Mouse (Mus musculus) urinary bladder, adult 18-20 months (tissue): Measurements from ENCODE around the gene Gm21983.

ENCODE experiments used
- DNase-seq, 2 experiments: peaks; one replicate each; pipeline ENCODE4 v3.0.0; 2022; ENCODE audit warnings: low spot score in 2 of 2, mixed read lengths in 2 of 2

Gm21983 gene

DNA sequence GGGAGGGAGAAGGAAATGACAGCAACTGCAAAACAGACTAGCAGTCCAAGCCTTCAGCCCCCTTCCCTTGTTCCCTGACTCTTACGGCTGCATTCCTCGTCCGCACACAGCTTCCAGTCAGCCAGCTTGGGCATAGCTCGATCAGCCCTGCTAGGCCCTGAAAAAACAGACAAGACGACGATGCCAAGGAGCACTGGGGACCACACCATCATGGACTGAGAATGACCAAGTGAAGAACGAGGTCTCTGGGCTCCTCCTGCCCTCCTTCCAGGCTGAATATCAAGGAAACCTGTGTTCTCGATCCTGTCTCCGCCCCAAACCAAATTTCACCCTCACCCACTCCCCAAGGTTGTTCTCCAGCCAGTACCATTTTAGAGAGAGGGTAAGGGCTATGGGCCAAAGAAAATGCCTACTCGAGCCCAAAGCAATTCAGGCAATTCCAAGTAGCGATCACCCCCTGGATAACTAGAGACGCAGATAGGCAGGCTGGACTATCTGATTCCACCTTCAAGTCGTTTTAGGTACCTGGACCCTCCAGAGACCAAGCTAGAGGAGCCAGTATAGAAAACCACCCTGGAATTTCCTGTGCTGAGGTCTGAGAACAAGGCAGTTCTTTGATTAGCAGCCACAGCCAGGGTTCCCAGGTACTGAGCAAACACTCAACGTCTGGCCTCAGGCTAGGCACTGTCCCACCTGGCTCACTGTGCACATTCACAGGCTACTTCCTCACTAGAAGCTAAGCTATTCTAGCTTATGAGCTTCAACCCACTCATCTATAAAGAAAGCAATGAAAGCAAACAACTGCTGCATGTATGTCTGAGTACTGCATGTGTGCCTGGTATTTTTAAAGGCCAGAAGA lies at the start of gene Gm21983, which contains the start of gene Mia:
Gene Gm21983 (minus strand): TSS at position 250 of the 859 bp plus-strand sequence.
Gene Mia (minus strand): TSS at position 321 of the 859 bp plus-strand sequence.
- DNase-seq, result no peak

DNA sequence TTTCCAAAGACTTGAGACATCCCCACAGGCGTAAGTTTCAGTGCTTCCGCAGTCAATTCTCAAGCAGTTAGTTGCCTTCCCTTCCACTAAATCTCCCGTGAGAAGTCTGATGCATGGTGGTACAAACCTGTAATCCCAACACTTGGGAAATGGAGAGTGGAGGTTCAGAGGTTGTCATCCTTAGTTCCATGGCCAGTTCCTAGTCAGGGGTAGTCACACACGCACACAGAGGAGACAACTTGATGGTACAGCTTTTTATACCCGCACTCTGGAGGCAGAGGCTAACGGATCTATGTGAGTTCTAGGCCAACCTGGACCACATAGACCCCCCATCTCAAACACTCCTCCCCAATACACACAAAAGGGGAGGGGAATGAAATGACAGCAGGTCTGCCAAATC lies 48.0 kb upstream of the Gm21983 start:
- no peak for DNase-seq

DNA sequence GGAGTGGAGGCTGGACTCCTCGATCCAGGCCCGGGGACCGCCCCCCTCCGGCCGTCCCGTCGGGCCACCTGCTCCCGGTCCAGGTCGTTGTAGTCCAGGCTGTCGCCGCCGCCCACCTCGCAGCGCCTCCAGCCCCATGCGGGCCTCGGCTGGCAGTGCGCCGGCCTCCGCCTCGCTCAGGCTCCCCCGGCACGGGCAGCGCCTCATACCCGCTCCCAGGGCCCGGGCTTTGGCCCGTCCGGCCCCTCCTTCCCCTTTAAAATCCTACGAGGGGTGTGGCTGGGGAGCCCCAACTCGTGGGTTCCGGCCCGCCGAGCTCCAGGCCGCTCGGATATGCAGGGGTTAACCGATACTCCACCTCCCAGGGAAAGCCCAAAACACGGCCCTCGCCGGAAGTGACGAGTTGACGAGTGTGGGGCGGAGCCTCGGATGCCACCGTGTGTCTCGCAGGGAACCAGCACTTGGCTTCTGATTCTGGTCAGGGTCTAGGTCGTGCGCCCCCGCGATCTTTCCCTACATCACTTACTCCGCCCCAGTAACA lies 47.5 kb upstream of the Gm21983 start, which contains the start of gene Itpkc:
Gene Itpkc (minus strand): TSS at position 381 of the 541 bp plus-strand sequence.
- peak; percentile 91 for DNase-seq

DNA sequence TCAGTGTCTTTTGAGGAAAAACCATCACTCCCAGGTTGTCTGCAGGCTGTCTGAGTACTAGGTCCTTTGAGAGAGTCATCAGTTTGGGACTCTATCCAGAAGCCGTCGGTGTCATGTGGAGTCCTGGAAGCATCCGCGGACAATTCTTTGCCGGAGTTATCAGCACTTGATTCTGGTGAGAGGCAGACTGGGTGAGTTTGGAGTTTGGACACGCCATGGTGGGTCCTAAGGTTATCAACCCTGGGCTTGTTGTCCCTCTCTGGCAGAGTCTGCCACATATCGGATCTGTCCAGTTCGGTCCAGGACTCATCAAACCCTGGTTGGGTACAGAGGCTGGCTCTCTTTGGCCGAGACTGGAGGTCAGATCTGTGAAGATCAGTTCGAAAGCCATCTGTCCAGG lies 46.8 kb upstream of the Gm21983 start:
- no peak for DNase-seq

DNA sequence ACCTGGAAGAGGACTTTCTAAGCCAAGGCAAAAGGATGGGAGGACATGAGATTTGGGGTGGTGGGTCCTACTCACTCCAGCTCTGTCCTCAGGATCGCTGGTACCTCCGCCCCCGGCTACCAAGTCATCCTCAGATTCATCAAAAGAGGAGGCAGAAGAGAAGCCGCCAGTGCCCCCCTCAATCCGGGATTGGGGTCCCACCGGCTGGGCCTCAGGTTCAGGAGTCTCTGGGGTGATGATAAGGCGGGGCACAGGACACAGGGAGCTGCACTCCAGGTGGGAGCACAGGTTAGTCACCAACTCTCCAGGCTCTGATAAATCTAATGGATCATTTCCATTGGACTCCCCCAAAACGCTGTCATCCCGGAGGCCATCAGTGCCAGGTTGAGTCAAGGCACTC lies 46.4 kb upstream of the Gm21983 start:
- DNase-seq, result no peak

DNA sequence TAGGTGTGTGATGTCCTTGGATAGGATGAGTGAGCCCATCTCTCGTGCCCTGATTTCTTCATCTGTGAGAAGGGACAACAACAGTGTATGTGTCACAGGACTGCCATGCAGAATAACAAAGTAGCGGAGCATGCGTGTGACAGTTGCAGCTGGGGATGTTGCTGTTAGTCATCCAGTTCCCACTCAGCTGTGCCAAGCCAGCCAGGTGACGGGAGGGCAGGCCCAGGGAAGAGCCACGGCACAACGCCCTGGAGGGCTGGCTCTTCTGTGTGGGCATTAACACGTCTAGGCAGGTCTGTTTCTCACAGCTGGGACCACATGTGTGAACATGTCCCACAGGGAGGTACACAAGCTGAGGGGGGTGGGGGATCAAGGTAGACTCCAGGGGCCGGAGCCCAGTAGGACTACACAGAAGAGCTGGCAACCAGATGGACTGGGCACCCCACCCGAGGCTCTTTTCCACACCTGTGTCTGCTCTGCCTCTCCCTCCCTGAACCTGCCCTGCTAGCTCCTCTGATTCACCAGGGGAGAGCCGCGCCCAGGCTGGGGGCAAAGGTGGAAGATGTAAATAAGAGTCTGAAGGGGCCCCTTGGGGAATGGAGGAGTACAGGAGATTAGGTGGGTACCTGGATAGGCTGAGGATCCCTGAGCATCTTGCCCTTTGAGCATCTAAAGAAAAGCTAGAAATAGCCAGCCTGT lies 44.1 kb upstream of the Gm21983 start:
- DNase-seq, result peak; percentile 47 to 52

DNA sequence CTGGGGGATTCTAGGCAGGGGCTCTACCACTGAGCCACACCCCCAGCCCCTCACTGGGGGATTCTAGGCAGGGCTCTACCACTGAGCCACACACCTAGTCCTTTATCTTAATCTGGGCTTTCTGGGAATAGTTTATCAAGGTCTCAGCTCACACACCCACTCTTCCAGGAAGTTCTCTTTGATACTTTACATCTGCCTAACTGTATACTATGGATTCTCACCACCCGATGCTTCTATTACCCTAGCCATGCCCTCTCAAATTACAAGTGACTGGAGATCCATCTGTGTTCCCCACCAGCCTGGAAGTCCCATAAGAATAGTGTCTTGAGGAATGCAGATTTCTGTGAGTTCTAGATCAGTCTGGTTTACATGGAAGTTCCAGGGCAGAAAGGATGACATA lies 41.7 kb upstream of the Gm21983 start:
- DNase-seq, result no peak

DNA sequence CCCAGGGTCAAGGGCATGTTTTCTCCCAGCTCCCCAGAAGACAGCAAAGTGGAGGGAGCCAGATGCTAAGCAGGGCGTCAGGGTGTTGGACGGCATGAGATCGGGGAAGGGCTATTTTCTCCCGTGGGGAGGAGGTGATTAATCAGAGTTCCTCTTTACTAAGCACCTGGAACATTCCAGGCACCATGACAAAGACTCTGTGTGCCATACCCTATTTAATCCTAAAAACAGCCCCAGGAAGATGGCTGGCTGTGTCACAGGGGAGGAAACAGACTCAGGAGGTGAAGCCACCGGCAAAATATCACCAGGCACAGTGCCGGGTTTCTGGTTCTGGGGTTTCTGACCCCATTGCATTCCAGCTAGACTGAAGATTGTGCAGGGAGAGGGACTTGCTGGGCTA lies 41.1 kb upstream of the Gm21983 start:
- no peak for DNase-seq

DNA sequence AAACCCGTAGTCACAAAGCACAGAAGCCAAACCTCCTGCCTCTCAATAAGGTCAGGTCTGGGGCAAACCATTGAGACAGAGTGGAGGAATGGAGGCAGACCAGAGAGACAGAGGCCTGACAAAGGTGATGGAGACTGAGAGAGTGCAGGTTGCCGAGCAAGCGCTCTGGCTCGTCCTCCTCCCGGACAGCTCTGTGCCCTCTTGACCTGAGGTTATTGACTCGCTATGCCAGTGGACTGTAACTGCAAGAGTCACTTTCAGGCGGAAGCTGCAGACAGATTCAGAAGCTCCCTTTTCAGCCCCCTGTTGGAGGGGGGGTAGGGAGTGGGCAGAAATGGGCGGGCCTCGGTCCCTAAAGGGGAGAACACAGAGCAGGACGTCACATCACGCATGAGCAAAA lies 39.1 kb upstream of the Gm21983 start:
- DNase-seq, result no peak

DNA sequence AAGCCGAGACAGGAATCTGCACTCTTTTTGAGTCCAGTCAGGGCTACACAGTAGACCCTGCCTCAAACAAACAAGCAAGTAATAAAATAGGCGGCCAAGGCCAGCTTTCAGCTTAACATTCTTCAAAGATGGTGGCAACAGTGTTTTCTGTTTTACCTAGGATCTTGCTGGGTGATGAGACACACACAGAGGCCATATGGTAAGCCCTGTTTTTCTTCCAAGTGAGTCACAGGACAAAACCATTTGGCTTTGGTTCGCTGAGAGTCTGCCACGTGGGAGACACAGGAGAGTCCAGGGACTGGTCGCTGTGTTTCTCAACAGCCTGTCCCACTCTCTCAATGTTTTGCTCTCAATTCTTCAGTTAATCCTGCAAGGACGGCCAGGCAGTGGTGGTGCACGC lies 37.7 kb upstream of the Gm21983 start:
- DNase-seq, result no peak

DNA sequence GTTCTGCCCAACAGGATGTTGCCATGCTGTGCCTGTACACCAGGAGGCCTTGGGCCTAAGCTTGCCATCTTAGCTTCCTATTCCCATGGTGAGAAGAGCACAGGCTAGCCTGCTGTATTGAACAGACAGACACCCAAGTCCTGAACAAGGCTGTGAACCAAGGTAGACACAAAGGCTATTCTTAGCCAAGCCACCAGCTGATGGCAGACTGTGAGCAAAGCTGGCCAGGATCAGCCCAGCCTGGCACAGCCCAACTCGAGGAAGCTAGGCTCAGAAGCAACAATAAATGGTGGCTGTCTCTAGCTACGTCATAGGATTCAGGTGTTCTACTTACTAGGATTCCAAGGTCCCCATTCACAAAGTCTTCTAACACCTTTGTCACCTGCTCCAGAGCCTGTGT lies 31.7 kb upstream of the Gm21983 start:
- DNase-seq, result no peak

DNA sequence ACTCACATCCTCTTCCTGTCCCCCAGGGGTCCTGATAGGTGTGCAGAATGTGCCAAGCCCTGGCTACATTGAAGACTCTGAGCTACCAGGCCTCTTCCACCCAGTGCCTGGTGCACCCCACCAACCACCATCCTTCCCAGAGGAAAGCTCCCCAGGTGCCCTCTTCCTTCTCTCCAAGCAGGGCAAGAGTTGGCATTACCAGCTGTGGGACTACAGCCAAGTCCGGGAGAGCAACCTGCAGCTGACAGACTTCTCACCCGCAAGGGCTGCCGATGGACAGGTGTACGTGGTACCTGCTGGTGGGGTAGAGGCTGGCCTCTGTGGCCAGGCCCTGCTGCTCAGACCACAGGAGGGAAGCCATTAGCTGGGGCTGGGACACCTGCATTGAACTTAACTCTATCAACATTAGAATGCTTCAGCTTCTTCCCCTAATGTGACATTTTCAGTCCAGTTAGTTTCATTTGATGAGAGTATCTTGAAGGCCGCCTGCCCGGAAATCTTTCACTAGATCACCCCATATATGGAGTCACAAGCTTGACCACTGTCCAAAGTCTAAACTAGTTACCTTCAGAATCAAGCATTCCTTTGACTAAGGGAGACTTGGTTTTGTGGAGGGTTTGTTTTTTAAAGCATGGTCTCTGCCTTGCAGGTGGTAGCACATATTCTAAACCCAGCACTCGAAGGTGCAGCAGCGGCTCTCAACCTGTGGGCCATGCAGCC lies 23.0 kb upstream of the Gm21983 start:
- no peak for DNase-seq

DNA sequence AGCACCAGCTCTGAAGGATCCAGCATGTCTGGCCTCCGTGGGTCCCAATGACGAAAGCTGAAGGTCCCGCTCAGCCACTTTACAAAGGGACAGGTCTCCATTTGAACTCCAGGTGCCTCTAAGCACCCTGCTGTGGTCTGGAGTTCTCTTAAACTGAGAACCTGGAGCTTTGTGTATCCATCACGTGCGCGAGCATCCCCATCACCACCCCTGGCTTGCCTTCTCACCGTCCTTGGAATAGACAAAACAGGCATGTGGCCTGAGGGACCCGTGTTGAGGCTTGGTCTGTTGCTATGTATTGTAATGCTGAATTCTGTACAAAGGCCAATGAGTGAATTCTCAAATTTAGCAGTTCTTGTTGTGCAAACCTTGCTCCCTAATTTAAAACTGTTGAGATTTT lies 17.9 kb upstream of the Gm21983 start:
- no peak for DNase-seq

DNA sequence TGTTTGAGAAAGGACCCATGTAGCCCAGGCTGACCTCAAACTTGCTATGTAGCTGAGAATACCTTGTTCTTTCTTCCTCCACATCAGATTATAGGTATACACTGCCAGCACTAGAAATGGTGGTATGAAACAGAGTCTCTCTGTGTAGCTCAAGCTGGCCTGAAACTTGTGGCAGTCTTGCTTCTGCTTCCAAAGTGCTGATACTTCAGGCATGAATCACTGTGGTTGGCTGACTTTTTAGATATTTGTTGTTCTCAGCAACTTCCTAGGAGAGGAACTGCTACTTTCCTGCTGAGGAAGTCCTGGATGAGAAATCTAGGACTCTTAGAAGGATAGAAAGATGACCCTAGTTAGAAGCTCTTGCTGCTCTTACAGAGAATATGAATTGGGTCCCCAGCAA lies 17.5 kb upstream of the Gm21983 start:
- DNase-seq, result no peak

DNA sequence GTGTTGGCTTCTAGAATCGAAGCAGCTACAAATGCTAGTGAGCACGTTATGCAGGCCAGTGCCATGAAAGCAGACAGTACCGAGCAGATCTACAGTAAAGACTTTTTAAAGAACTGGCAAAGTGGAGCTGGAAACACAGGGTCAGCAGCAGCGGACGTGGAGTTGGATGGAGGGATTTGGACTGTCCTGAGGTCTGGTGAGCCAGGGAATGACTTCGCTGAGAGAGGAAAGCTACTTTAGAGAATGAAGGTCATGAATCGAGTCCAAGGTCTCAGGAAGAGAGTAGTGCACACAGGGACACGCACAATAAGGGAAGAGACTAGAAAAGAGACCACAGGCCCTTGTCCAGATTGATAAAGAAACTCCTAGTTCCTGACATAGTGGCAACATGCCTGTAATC lies 16.7 kb upstream of the Gm21983 start:
- no peak for DNase-seq

DNA sequence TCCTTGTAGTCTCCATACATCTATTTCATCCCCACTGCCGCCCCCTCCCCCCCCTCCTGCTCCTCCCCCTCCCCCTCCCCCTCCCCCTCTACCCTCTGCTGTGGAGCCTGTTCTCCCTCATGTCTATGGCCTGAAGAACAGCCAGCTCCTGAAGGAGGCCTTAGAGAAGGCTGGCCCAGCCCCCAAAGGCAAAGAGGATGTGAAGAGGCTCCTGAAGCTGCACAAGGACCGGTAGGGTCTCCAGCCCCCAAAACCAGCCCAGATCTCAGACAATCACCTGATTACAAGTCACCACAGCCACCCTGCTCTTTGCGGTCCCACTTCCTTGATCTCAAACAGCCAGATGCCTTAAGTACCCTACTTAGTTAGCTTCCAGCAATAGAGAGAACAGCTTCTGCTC lies 16.2 kb upstream of the Gm21983 start:
- no peak for DNase-seq

DNA sequence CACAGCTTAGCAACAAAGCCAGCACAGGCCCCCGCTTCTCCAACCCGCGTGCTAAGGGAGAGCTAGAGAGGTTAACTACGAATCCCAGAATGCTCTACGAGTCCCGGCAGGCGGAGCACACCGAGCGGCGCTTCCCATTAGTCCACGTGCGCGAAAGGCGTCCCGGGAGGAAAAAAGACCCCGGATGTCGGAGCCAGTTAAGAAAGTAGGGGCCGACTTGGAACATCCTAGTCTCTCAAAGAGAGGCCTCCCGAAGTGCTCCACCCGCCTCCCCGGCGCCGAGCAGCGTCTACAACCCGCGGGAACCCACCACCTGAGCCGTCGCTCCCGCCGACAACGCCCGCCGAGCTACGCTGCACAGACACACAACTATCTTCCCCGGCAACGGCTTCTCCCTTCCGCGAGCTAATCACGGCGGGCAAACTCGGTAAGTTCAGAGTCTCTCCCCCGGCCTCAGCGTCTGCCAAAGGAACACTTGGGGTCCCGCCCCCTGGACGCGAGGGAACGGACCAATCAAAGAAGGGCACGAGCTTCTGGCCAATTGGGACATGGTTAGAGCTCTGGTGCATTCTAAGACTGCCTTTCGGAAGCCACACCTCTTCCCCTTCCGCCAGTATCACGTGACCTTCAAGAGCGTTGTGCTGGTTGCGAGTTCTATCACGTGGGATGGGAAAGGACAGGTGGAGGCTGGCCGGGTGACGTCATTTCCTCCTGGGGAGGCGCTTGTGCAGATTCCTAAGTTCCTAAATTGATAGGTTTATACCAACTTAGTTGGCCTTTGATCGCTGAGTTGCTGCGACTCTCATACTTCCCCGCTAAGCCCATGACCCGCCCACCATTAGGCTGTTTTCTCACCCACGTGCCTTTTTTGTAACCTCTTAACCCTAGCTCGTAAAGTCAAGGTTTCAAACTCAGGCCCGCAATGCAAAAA lies 15.1 kb upstream of the Gm21983 start, which contains the start of the genes BC024978 and Snrpa:
Gene BC024978 (plus strand): TSS at position 101 of the 931 bp plus-strand sequence.
Gene Snrpa (minus strand): TSS at position 591 of the 931 bp plus-strand sequence.
- DNase-seq, result peak; percentile 79 to 97

DNA sequence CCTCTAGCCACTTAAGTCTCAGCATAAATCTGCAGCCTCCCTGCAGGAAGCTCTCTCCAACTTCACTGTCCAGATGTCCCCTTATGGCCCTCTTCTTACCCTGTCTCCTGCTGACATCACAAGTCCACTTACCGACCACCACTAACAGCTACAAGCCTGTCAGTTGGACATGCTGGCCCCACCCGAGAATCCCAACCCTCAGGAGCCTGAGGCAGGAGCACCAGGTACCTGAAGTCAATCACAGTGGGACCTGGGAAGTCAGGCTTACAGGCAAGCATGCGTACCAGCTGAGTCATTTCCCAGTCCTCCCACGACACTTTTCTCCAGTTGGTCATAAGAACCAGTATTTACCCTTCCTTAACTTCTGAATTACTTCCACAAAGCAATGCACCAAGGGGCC lies 12.8 kb upstream of the Gm21983 start:
- DNase-seq, result no peak

DNA sequence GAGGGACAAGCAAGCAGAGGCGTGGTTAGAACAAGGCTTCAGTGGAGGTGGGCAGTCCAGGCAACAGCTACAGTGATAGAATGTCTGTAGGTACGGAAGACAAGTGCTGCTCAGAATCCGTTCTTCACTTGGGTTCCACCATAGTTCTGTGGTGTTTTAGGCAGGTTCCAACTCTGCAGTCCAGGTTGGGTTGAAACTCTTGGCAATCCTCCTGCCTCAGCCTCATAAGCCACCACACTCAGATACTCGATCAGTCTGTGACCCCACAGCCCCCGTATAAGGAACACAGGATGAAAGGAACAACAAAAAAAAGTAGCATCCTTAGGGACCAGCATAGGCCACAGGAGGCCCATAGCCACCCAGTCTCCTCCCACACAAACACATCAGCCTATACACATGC lies 11.5 kb upstream of the Gm21983 start:
- no peak for DNase-seq

DNA sequence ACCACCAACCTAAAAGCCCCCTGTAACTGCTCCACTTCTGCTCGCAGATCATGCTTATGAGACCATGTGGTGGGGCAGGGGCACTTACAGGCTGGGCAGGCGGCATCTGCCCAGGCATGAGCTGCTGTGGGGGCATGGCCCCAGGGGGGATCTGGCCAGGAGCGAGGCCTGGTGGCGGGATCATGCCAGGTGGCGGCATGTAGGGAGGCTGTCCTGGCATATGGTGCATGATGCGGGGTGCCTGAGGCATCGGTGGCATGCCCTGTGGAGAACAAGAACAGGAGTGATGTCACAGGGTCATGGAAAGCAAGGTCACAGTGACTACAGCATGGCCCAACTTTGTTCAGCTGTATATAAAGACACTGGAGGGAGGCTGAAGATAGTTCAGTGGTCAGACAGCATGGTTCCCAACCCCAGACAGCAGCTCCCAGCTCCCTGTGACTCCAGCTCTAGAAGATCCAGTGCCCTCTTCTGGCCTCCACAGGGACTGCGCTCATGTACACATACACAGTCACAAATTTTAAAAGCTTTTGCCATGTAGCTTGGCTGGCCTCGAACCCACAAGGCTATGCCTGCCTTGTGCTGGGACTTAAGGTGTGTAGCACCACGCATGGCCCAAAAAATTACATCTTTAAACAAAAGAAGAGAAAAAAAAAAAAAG lies 8.5 kb upstream of the Gm21983 start:
- DNase-seq, result no peak
